Mouse (Mus musculus): ENCODE measurements around the gene Aak1. TPM values are rescaled to one million over a fixed set of nuclear protein-coding genes. Genes with fewer than 3 reads are reported as not detected.

The Aak1 gene
- total RNA-seq, 1 experiment from 2014 or later: 29.3 TPM

DNA sequence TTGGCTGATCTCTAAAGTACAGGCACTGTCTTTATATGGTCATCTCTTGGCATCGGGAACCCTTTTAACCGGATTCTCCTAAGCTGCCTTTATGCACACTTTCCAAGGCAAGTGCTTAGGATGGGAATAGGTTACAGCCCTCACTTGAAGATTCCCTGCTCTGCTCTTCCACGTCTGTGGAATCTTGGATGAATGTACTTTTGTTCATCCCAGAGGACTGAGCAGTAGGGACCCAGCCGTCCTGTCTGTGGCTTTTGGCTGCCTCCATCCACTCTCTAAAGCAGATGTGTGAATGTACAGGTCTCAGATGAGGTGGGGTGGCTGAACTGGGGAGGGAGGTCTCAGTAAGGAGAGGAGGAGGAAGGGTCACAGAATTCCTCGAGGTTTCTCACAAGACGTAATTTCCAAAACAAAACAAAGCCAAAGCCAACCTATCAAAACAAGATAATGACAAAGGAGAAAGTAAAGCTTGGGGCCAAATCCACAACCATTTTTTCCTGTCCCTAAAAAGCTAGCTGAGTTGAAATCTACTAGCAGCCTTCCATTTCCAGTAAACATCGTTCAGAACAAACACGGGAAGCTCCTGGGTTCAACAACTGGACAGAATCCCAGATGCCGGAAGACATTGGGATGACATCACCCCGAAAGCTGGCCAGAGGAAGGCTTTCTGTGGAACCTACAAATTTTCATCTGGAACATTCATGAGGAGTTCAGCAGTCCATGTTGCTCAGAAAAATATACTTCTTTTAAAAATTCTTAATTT is 18.4 kb upstream of the Aak1 start:
- ATAC-seq (ENCODE audit: extremely low read depth, insufficient number of reproducible peaks, low FRiP score, poor library complexity, severe bottlenecking): no peak

GRCm38 (mm10) chr6:86832802-86833502 is 16.4 kb upstream of the Aak1 start:
- ATAC-seq (ENCODE audit: extremely low read depth, insufficient number of reproducible peaks, low FRiP score, poor library complexity, severe bottlenecking): no peak

- no peak for ATAC-seq (ENCODE audit: extremely low read depth, insufficient number of reproducible peaks, low FRiP score, poor library complexity, severe bottlenecking)
Observed at GRCm38 (mm10) chr6:86839089-86839488, 10.2 kb upstream of the Aak1 start.

DNA sequence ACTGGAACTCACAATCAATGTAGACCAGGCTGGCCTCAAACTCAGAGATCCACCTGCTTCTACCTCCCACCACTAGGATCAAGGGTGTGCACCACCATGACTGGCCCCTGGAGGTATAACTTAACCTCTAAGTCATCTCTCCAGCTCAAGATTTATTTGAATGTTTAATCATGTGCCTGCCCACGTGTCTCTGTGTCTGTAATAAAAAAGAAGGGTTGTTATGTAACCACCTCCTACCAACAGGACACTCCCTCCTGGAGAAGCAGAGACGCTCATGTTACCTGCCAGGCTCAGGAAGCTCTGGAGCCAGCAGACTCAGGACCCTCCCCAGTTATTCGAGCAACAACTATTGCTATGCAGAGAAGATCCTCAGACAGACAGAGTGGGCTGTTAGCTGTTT is 7.4 kb upstream of the Aak1 start:
- no peak for ATAC-seq (ENCODE audit: extremely low read depth, insufficient number of reproducible peaks, low FRiP score, poor library complexity, severe bottlenecking)

GRCm38 (mm10) chr6:86843636-86844035 is 5.7 kb upstream of the Aak1 start:
- no peak for ATAC-seq (ENCODE audit: extremely low read depth, insufficient number of reproducible peaks, low FRiP score, poor library complexity, severe bottlenecking)

DNA sequence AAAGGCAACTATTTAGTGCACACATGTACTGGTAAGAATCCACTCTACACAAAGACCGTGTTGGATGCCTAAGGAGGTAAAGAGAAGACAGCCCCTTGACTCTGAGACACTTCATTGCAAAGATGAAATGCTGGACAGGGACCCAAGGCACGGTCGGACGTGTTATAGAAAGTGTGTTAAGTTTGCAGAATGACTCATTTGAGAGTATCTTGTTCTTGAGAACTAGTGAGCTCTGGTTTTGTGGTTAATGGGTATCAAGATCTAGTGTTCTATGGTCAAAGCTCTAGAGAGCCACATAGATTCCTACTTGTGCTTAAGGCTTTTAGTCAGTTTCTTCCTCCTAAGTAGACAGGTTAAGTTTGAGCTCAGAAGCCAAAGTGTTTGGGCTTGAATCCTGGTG is 2.9 kb upstream of the Aak1 start:
- no peak for ATAC-seq (ENCODE audit: extremely low read depth, insufficient number of reproducible peaks, low FRiP score, poor library complexity, severe bottlenecking)

- no peak for ATAC-seq (ENCODE audit: extremely low read depth, insufficient number of reproducible peaks, low FRiP score, poor library complexity, severe bottlenecking)
Observed at GRCm38 (mm10) chr6:86847816-86848215, 1.5 kb upstream of the Aak1 start.

GRCm38 (mm10) chr6:86848580-86848914 is 770 bp upstream of the Aak1 start:
- ATAC-seq (ENCODE audit: extremely low read depth, insufficient number of reproducible peaks, low FRiP score, poor library complexity, severe bottlenecking): peak; percentile 34; the same call in 1 of the 2 replicates

DNA sequence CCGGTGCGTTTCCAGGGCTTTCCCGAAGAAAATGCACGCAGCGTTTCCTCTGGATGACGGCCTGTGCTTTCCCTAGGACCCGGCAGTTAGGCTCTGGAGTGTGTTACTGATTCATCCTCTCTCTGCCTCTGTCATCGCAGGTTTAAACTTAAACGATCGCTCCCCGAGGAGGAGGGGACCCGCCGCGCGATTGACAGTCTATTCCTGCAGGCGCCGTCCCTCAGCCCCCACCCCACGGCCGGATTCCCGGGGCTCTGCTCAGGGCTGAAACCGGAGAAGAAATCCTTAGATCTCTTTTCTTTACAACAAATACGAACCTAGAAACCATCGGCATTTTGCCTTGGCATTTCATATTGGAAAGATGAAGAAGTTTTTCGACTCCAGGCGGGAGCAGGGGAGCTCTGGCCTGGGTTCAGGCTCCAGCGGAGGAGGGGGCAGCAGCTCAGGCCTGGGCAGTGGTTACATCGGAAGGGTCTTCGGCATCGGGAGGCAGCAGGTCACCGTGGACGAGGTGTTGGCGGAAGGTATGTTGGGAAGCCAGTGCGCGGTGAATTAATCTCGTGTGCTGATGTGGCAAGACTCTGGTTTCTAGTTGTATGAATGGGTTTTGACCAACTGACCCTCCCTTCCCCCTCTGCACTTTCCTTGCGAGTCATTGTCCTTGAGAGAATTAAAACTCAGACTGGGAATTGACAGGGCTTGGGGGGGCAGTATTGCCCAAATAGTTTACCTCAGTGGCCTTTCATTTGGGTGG is 552 bp downstream of the Aak1 start:
- ATAC-seq (ENCODE audit: extremely low read depth, insufficient number of reproducible peaks, low FRiP score, poor library complexity, severe bottlenecking): no peak

DNA sequence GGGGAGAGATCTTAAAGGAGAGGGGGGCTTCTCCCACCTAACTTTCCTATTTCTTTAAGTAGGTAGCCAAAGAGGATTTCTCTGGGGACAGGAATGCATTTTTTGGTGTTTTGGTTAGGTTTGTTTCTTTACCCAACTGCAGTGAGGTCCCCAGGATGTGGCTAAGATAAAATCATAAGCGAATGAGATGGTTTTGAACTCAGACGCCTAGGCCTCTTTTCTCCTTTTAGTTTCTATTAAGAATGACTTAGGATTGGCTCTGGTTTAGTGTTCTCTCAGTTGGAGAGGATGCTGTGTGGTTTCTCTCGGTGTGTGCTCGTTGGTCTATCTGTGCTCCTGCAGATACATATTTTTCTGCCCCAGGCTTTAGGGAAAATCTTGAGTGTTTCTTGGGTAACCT is 1.3 kb downstream of the Aak1 start:
- ATAC-seq (ENCODE audit: extremely low read depth, insufficient number of reproducible peaks, low FRiP score, poor library complexity, severe bottlenecking): no peak

GRCm38 (mm10) chr6:86851561-86851960 is 2.2 kb downstream of the Aak1 start:
- no peak for ATAC-seq (ENCODE audit: extremely low read depth, insufficient number of reproducible peaks, low FRiP score, poor library complexity, severe bottlenecking)

DNA sequence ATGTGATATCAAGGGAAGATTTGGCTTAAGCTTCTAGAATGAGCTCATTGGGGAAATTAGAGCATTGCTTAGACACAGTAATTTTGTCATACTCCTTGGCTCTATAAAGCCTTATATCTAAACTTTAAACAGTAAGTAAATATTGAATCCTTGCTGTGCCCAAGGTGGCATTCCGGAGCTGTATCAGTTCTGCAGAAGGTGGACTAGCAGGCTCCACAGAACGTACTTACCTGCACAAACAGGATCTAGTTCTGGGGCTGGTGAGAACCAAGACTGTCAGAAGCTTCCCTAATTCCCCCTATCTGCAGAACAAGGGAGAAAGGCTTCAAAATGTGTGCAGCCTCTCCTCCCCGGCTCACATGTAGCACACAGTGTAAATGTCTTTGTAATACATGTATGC is 4.6 kb downstream of the Aak1 start:
- ATAC-seq (ENCODE audit: extremely low read depth, insufficient number of reproducible peaks, low FRiP score, poor library complexity, severe bottlenecking): no peak

DNA sequence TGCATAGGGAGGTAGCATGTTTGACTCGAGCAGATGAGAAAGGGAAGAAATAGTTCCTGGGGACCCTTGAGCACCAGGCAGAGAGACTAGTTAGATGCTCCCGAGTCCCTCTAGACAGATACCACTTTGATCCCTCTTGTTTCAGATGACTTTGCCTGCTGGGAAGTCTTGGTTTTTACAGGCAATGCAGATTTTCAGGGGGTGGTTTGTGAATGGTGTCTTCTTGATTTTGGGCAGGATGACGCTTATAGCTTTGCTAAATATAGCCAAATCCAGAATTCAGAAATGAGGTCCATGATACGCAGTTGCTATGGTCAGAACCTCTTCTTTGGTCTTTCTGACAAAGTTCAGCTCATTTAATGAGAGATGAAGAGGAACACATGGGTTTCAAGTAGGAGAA is 5.6 kb downstream of the Aak1 start:
- ATAC-seq (ENCODE audit: extremely low read depth, insufficient number of reproducible peaks, low FRiP score, poor library complexity, severe bottlenecking): no peak

GRCm38 (mm10) chr6:86858606-86859005 is 9.3 kb downstream of the Aak1 start:
- ATAC-seq (ENCODE audit: extremely low read depth, insufficient number of reproducible peaks, low FRiP score, poor library complexity, severe bottlenecking): no peak

DNA sequence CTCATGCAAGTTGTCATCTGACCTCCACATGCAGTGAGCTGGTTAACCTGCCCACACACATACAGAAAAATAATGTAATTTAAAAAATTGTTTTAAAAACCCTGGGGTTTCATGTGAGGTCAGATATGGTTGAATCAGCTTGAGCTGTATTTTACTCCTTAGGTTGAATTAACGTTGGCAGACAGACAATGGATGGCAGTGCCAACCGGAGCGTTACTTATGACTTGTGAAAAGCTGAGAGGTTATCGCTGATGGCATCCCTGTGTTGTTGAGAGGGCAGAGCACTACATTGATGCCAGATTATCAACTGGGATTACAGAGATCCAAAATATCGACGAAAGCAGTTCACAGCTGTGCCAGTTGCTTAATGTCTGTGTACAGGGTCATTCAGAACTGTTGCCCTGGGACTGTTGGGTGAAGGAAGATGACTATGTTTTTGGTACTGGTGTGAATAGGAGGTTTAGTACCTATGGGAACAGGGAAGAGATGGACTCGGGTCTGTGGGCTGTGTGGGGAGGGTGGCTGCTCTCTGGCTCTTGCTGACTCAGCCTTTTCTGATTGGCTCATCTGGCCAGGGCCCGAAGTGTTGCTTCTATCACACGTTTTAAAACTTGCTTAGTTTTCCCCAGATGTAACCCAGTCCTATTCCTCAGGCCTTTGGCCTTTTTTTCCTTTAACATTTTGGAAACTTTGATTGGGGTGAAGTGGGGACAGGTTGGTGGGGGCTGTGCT is 11.6 kb downstream of the Aak1 start:
- ATAC-seq (ENCODE audit: extremely low read depth, insufficient number of reproducible peaks, low FRiP score, poor library complexity, severe bottlenecking): no peak

DNA sequence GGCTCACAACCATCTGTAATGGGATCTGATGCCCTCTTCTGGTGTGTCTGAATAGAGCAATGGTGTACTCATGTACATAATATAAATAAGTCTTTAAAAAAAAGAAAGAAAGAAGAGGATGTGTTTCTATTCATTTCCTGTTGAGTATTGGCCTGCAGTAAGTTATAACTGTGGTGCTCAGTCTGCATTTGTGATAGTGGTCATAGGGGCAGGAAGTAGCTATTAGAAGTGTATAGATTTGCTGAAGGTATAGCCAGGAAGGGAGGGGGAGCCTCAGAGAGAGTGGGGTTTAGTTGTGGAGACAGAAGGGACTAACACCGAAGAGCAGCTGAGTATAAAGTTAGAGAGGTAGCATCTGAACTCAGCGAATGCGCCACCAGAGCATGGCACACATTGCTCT is 15.0 kb downstream of the Aak1 start:
- no peak for ATAC-seq (ENCODE audit: extremely low read depth, insufficient number of reproducible peaks, low FRiP score, poor library complexity, severe bottlenecking)

- ATAC-seq (ENCODE audit: extremely low read depth, insufficient number of reproducible peaks, low FRiP score, poor library complexity, severe bottlenecking): no peak
Observed at GRCm38 (mm10) chr6:86870335-86870734, 21.0 kb downstream of the Aak1 start.

- ATAC-seq (ENCODE audit: extremely low read depth, insufficient number of reproducible peaks, low FRiP score, poor library complexity, severe bottlenecking): peak; percentile 76; the same call in 1 of the 2 replicates
Observed at GRCm38 (mm10) chr6:86871783-86872182, 22.5 kb downstream of the Aak1 start.

GRCm38 (mm10) chr6:86874711-86875375 is 25.5 kb downstream of the Aak1 start:
- no peak for ATAC-seq (ENCODE audit: extremely low read depth, insufficient number of reproducible peaks, low FRiP score, poor library complexity, severe bottlenecking)

Data from neutrophil, adult 5-6 weeks (primary cell).